Mouse (Mus musculus): ENCODE results near the gene Pom121l2. TPM values are rescaled to one million over a fixed set of nuclear protein-coding genes. Genes with fewer than 3 reads are reported as not detected.

Gene Pom121l2
- polyA plus RNA-seq, 1 experiment from 2014 or later = 0.14 TPM

Small RNAs within 50 kb of the gene (microRNA-seq; reads per million reads assigned to microRNA genes)
- not detected for gene Gm44390 (ENCODE audit: borderline number of aligned reads)

Other genes with a start within 250 kb of the Pom121l2 start
- 1.0 and 1.8 TPM in 2 replicates for gene Hist1h4j, start 246.1 kb upstream of the Pom121l2 start, polyA plus RNA-seq (2015; fragmentation: Nextera tagmentation; extraction: Ambion mirVana)
- gene Hist1h4k, start 230.7 kb upstream of the Pom121l2 start, polyA plus RNA-seq (2015; fragmentation: Nextera tagmentation; extraction: Ambion mirVana) = 16.8 and 24.8 TPM in 2 replicates
- 162 and 249 TPM in 2 replicates for gene Hist1h2ak, start 227.4 kb upstream of the Pom121l2 start, polyA plus RNA-seq (2015; fragmentation: Nextera tagmentation; extraction: Ambion mirVana)
- 22.7 and 35.8 TPM in 2 replicates for gene Hist1h2bn, start 227.1 kb upstream of the Pom121l2 start, polyA plus RNA-seq (2015; fragmentation: Nextera tagmentation; extraction: Ambion mirVana)
- gene Hist1h1b, start 200.6 kb upstream of the Pom121l2 start, polyA plus RNA-seq (2015; fragmentation: Nextera tagmentation; extraction: Ambion mirVana) = 71.7 and 80.7 TPM in 2 replicates
- 392 and 414 TPM in 2 replicates for gene Hist1h3i, start 197.8 kb upstream of the Pom121l2 start, polyA plus RNA-seq (2015; fragmentation: Nextera tagmentation; extraction: Ambion mirVana)
- gene Hist1h2an, start 194.0 kb upstream of the Pom121l2 start, polyA plus RNA-seq (2015; fragmentation: Nextera tagmentation; extraction: Ambion mirVana) = 32.4 and 51.2 TPM in 2 replicates
- gene Hist1h2bp, start 193.7 kb upstream of the Pom121l2 start, polyA plus RNA-seq (2015; fragmentation: Nextera tagmentation; extraction: Ambion mirVana) = 3.4 and 3.5 TPM in 2 replicates
- gene Hist1h2bq, start 171.0 kb upstream of the Pom121l2 start, polyA plus RNA-seq (2015; fragmentation: Nextera tagmentation; extraction: Ambion mirVana) = 63.1 and 89.0 TPM in 2 replicates
- gene Hist1h2ao, start 170.7 kb upstream of the Pom121l2 start, polyA plus RNA-seq (2015; fragmentation: Nextera tagmentation; extraction: Ambion mirVana) = 2.0 TPM in 1 of 2 replicates, not detected in the other
- 1.0 TPM in 1 of 2 replicates, not detected in the other for gene Hist1h4m, start 169.4 kb upstream of the Pom121l2 start, polyA plus RNA-seq (2015; fragmentation: Nextera tagmentation; extraction: Ambion mirVana)
- 35.0 and 40.5 TPM in 2 replicates for gene Hist1h4n, start 149.0 kb upstream of the Pom121l2 start, polyA plus RNA-seq (2015; fragmentation: Nextera tagmentation; extraction: Ambion mirVana)
- 10,793 and 11,737 TPM in 2 replicates for gene Hist1h2ap, start 147.7 kb upstream of the Pom121l2 start, polyA plus RNA-seq (2015; fragmentation: Nextera tagmentation; extraction: Ambion mirVana)
- gene Hist1h2br, start 147.5 kb upstream of the Pom121l2 start, polyA plus RNA-seq (2015; fragmentation: Nextera tagmentation; extraction: Ambion mirVana) = 64.8 and 86.2 TPM in 2 replicates
- gene Zfp184, start 36.1 kb upstream of the Pom121l2 start, polyA plus RNA-seq (2015; fragmentation: Nextera tagmentation; extraction: Ambion mirVana) = 3.7 and 4.4 TPM in 2 replicates
- 645 and 679 TPM in 2 replicates for gene Prss16, start 28.5 kb downstream of the Pom121l2 start, polyA plus RNA-seq (2015; fragmentation: Nextera tagmentation; extraction: Ambion mirVana)
- gene Hist1h2ah, start 54.4 kb downstream of the Pom121l2 start, polyA plus RNA-seq (2015; fragmentation: Nextera tagmentation; extraction: Ambion mirVana) = 49.6 and 71.7 TPM in 2 replicates
- 25.8 and 33.9 TPM in 2 replicates for gene Hist1h2bk, start 54.7 kb downstream of the Pom121l2 start, polyA plus RNA-seq (2015; fragmentation: Nextera tagmentation; extraction: Ambion mirVana)
- 37.1 and 39.2 TPM in 2 replicates for gene Hist1h4i, start 60.2 kb downstream of the Pom121l2 start, polyA plus RNA-seq (2015; fragmentation: Nextera tagmentation; extraction: Ambion mirVana)
- gene Hist1h2ag, start 61.8 kb downstream of the Pom121l2 start, polyA plus RNA-seq (2015; fragmentation: Nextera tagmentation; extraction: Ambion mirVana) = 178 and 206 TPM in 2 replicates
- 74.2 and 89.3 TPM in 2 replicates for gene Hist1h2bj, start 62.0 kb downstream of the Pom121l2 start, polyA plus RNA-seq (2015; fragmentation: Nextera tagmentation; extraction: Ambion mirVana)
- gene Vmn1r188, start 103.2 kb downstream of the Pom121l2 start, polyA plus RNA-seq (2015; fragmentation: Nextera tagmentation; extraction: Ambion mirVana) = not detected in 2 replicates
- not detected in 2 replicates for gene Vmn1r189, start 124.6 kb downstream of the Pom121l2 start, polyA plus RNA-seq (2015; fragmentation: Nextera tagmentation; extraction: Ambion mirVana)
- not detected in 2 replicates for gene Vmn1r191, start 202.8 kb downstream of the Pom121l2 start, polyA plus RNA-seq (2015; fragmentation: Nextera tagmentation; extraction: Ambion mirVana)
- gene Vmn1r192, start 209.9 kb downstream of the Pom121l2 start, polyA plus RNA-seq (2015; fragmentation: Nextera tagmentation; extraction: Ambion mirVana) = not detected in 2 replicates
- not detected in 2 replicates for gene Vmn1r193, start 242.0 kb downstream of the Pom121l2 start, polyA plus RNA-seq (2015; fragmentation: Nextera tagmentation; extraction: Ambion mirVana)